Mouse (Mus musculus): ENCODE measurements at regions not wholly inside any gene's neighbourhood (a gene's known extent, or its start where the extent isn't known, plus 50 kb on each side); places are given as distances from the start of the nearest gene placed in this dataset.
"Not testable (repeated sequence)": the region's sequence is repeated elsewhere in the genome, so short reads cannot be mapped to it uniquely, and the experiment has no call there.

DNA sequence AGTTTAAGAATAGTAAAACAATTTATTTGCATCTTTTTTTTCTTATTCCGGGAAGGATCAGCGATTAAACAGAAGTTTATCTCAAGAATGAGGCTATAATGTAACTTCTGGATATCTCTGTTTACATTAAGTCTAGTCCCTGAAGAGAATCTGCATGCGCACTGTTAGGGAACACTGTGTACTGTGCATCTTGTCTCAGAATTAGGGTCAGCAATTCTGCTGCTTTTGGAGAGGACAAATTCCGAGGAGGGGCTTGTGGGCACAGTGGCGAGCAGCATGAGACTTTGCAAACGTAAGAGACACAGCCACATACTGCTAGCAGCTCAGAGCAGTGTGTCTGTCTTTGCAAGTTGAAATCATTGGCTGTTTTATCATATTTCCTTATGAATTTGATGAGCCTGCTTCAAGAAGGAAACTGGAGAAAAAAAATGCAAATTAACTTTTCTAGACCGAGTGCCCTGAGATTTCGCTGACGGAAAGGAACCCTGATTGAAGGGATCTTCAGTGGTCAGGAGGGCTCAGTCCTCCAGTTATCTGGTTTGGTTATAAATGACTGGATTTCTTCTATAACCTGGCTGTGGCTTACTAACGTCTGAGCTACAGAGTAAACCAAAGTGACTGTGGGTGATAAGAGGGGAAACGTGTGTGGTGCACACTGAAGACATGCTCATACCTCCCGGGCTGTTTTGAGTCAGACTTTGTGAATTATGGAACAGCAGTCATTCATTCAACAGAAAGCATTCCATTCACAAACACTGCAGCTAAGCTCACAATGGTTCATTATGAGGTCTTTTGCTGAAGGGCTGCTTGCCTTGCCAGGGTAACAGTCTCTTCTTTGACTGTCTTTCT, 305.1 kb downstream of the Ets1 start:
- no peaks in the 10 kb centered on the region for H3K36me3 ChIP-seq (ENCODE audit: control insufficient read depth, insufficient read depth, low read length)
- H3K27ac ChIP-seq (ENCODE audit: low read length) = no peak overlapping the region
- no peaks in the 10 kb centered on the region for H3K9me3 ChIP-seq (ENCODE audit: control insufficient read depth, low read depth, low read length)
- H3K4me2 ChIP-seq (replicated peaks; ENCODE audit: low read depth, low read length) = peak overlapping the region; percentile 42
- ATAC-seq (ENCODE audit: insufficient number of reproducible peaks, insufficient read depth, low FRiP score, low read depth) = 0 out of 2 replicates have a peak, but pooled peaks have one; percentile 35
- H3K4me3 ChIP-seq (ENCODE audit: low read depth, low read length) = peak overlapping the region; percentile 37
- no peaks in the 10 kb centered on the region for H3K27me3 ChIP-seq (ENCODE audit: control insufficient read depth, insufficient read depth, low read length)
- peak overlapping the region; percentile 0; the same call in 1 of the 2 replicates for H3K9ac ChIP-seq (replicated peaks; ENCODE audit: low read depth, low read length)
- WGBS = 25% methylated on average over 12 of the region's 12 CpGs
- H3K4me1 ChIP-seq (ENCODE audit: control insufficient read depth, insufficient read depth, low read length) = peaks cover 10% of the 10 kb centered on the region

DNA sequence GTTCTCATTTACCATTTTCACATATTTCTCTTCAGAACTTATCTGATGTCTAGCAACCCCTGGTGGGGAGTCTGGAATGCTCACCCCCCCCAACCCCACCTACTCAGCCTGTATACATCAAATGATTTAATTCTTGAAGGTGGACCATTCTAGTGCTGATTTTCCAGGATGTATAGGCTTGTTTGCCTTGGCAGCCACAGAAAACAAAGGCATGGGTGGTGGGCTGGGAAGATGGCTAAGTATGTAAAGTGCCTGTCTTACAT, 305.7 kb downstream of the Ets1 start:
- H3K4me3 ChIP-seq (ENCODE audit: low read depth, low read length) = no peak overlapping the region
- peaks cover 7% of the 10 kb centered on the region for H3K4me1 ChIP-seq (ENCODE audit: control insufficient read depth, insufficient read depth, low read length)
- no peaks in the 10 kb centered on the region for H3K36me3 ChIP-seq (ENCODE audit: control insufficient read depth, insufficient read depth, low read length)
- no peaks in the 10 kb centered on the region for H3K27me3 ChIP-seq (ENCODE audit: control insufficient read depth, insufficient read depth, low read length)
- H3K4me2 ChIP-seq (replicated peaks; ENCODE audit: low read depth, low read length) = peak overlapping the region; percentile 42; the same call in 1 of the 2 replicates
- H3K9ac ChIP-seq (replicated peaks; ENCODE audit: low read depth, low read length) = no peak overlapping the region
- no peak for ATAC-seq (ENCODE audit: insufficient number of reproducible peaks, insufficient read depth, low FRiP score, low read depth)
- H3K9me3 ChIP-seq (ENCODE audit: control insufficient read depth, low read depth, low read length) = no peaks in the 10 kb centered on the region
- H3K27ac ChIP-seq (ENCODE audit: low read length) = no peak overlapping the region

DNA sequence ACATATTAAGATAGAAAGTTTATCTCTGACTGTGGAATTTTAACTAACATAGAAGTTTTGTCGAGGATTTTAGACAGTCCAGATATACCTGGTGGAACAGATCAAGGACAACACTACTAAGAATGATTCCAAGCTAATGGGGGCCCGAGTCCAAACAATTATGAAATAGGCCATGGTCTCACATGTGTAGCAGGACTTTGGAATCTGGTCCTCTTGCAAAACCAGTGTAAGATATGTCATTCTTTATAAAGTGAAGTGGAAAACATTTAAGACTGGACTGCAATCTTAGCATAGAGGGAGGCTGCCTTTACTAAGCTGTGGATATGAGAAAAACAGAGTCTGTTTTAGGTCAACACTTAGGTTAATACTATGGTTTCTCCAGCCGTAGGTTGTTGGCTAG, 311.2 kb downstream of the Ets1 start:
- no peak overlapping the region for H3K27ac ChIP-seq (ENCODE audit: low read length)
- H3K36me3 ChIP-seq (ENCODE audit: control insufficient read depth, insufficient read depth, low read length) = no peaks in the 10 kb centered on the region
- no peak for ATAC-seq (ENCODE audit: insufficient number of reproducible peaks, insufficient read depth, low FRiP score, low read depth)
- H3K27me3 ChIP-seq (ENCODE audit: control insufficient read depth, insufficient read depth, low read length) = no peaks in the 10 kb centered on the region
- H3K9me3 ChIP-seq (ENCODE audit: control insufficient read depth, low read depth, low read length) = no peaks in the 10 kb centered on the region
- 79% methylated on average over 3 of the region's 3 CpGs for WGBS
- H3K4me2 ChIP-seq (replicated peaks; ENCODE audit: low read depth, low read length) = no peak overlapping the region
- no peak overlapping the region for H3K4me3 ChIP-seq (ENCODE audit: low read depth, low read length)
- no peaks in the 10 kb centered on the region for H3K4me1 ChIP-seq (ENCODE audit: control insufficient read depth, insufficient read depth, low read length)
- no peak overlapping the region for H3K9ac ChIP-seq (replicated peaks; ENCODE audit: low read depth, low read length)

DNA sequence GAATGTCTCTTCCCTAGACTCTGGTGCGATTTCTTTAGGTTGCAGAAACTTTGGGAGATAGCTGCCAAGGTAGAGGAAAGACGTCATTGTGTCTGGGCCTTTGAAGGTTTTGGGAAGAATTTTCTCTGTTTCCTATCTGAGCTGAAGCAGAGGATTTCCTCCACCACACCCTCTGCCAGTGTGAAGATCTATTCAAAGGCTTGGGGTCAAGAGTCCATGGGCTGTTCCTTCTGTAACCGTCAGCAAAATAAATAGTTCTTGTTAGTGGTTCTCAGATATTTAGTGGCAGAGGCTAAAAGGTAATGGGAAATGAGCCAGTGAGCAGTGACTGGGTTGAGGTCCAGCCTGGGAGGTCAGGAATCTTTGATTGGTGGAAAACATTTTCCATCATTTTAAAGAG, 313.0 kb downstream of the Ets1 start:
- Histone ChIP-seq H3K36me3 (ENCODE audit: control insufficient read depth, insufficient read depth, low read length) (no peaks in the 10 kb centered on the region), H3K4me3 (ENCODE audit: low read depth, low read length) (no peak overlapping the region), H3K9me3 (ENCODE audit: control insufficient read depth, low read depth, low read length) (no peaks in the 10 kb centered on the region), H3K4me1 (ENCODE audit: control insufficient read depth, insufficient read depth, low read length) (no peaks in the 10 kb centered on the region), H3K27me3 (ENCODE audit: control insufficient read depth, insufficient read depth, low read length) (no peaks in the 10 kb centered on the region), H3K27ac (ENCODE audit: low read length) (no peak overlapping the region), H3K4me2 (replicated peaks; ENCODE audit: low read depth, low read length) (no peak overlapping the region), H3K9ac (replicated peaks; ENCODE audit: low read depth, low read length) (no peak overlapping the region)
- no peak for ATAC-seq (ENCODE audit: insufficient number of reproducible peaks, insufficient read depth, low FRiP score, low read depth)
- 43% methylated on average over 3 of the region's 3 CpGs for WGBS

DNA sequence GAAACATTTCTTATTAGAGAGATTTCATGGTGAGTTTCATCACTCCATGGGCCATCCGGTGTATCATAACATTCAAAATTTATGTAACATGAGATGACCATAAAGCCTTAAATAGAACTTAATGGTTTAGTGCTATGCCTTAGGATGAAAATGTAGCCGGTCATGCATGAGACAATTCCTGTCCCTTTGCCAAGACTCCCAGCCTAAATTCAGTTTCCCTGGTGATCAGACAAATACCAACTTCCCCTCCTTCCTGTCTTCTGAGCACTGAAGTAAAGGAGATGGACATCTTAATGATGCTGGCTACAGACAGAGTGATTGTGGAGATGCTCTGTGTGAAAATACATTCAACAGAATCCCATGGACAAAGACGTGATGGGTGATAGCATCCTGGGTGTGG, 322.7 kb downstream of the Ets1 start:
- WGBS = 71% methylated on average over 3 of the region's 3 CpGs
- Histone ChIP-seq H3K27me3 (ENCODE audit: control insufficient read depth, insufficient read depth, low read length) (no peaks in the 10 kb centered on the region), H3K36me3 (ENCODE audit: control insufficient read depth, insufficient read depth, low read length) (no peaks in the 10 kb centered on the region), H3K4me3 (ENCODE audit: low read depth, low read length) (no peak overlapping the region), H3K9me3 (ENCODE audit: control insufficient read depth, low read depth, low read length) (no peaks in the 10 kb centered on the region), H3K27ac (ENCODE audit: low read length) (no peak overlapping the region), H3K4me1 (ENCODE audit: control insufficient read depth, insufficient read depth, low read length) (no peaks in the 10 kb centered on the region), H3K4me2 (replicated peaks; ENCODE audit: low read depth, low read length) (no peak overlapping the region), H3K9ac (replicated peaks; ENCODE audit: low read depth, low read length) (no peak overlapping the region)
- ATAC-seq (ENCODE audit: insufficient number of reproducible peaks, insufficient read depth, low FRiP score, low read depth) = no peak

DNA sequence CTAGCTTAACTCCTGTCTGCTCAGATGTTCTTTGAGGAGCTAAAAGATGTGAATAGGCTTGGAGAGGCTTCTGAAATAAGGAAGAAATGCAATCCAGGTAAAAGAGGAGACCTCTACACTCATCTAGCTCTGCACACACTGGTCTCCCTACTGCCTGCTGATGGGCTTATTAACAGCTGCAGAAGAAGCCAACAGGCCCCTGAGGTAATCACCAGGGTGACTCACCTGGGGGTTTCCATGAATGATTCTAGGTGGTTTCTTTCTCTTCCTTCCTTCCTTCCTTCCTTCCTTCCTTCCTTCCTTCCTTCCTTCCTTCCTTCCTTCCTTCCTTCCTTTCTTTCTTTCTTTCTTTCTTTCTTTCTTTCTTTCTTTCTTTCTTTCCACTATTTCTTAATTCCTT, 323.4 kb downstream of the Ets1 start:
- not testable (repeated sequence) for H3K4me1 ChIP-seq (ENCODE audit: control insufficient read depth, insufficient read depth, low read length); H3K4me2 ChIP-seq (replicated peaks; ENCODE audit: low read depth, low read length); H3K36me3 ChIP-seq (ENCODE audit: control insufficient read depth, insufficient read depth, low read length); H3K4me3 ChIP-seq (ENCODE audit: low read depth, low read length); H3K27ac ChIP-seq (ENCODE audit: low read length); H3K9ac ChIP-seq (replicated peaks; ENCODE audit: low read depth, low read length); H3K9me3 ChIP-seq (ENCODE audit: control insufficient read depth, low read depth, low read length); ATAC-seq (ENCODE audit: insufficient number of reproducible peaks, insufficient read depth, low FRiP score, low read depth); H3K27me3 ChIP-seq (ENCODE audit: control insufficient read depth, insufficient read depth, low read length)

DNA sequence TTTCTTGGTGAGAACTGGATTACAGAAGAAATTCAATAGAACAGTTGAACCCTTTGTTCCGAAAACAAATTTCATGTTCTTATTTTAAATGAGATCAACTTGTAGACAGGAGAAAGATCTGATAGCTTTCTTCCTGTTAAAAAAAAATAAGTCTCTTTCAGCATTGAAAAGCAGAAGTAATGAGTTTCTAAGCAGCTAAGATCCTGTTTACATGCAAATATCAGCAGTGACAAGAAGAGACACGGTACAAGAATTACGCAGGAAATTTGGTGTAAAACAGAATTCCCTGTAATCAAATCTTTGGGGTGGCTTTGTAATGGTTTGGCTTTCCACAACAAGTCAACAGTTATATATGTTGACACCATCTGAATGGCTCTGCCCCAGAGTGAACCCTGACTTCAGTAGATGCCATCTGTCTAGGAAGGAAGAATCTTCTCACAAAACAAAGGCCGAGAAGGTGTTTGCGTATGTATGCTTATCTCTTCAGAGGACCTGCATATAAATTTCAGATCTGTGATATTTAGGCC, 326.7 kb downstream of the Ets1 start:
- Histone ChIP-seq H3K4me1 (ENCODE audit: control insufficient read depth, insufficient read depth, low read length) (no peaks in the 10 kb centered on the region), H3K4me3 (ENCODE audit: low read depth, low read length) (no peak overlapping the region), H3K27me3 (ENCODE audit: control insufficient read depth, insufficient read depth, low read length) (no peaks in the 10 kb centered on the region), H3K9ac (replicated peaks; ENCODE audit: low read depth, low read length) (no peak overlapping the region), H3K4me2 (replicated peaks; ENCODE audit: low read depth, low read length) (no peak overlapping the region), H3K36me3 (ENCODE audit: control insufficient read depth, insufficient read depth, low read length) (no peaks in the 10 kb centered on the region), H3K27ac (ENCODE audit: low read length) (no peak overlapping the region), H3K9me3 (ENCODE audit: control insufficient read depth, low read depth, low read length) (no peaks in the 10 kb centered on the region)
- ATAC-seq (ENCODE audit: insufficient number of reproducible peaks, insufficient read depth, low FRiP score, low read depth) = no peak
- 87% methylated on average over 5 of the region's 5 CpGs for WGBS

DNA sequence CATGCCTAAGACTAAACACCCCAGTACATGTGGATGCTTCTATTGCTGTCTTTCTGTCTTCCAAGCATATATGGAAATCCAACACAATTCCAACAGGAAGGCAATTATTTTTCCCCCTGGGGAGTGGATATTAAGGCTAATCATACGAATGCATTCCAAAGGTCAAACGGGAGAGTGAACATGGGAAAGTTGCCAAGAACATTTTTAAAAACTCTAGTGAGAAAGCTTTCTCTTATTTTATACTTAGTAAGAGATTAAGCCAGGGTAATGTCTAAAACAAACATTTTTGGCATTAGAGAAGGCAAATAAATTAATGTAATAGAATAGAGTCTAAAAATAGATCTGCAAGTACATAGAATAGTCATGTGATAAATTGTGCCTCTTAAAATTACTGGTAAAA, 332.4 kb downstream of the Ets1 start:
- Histone ChIP-seq H3K27me3 (ENCODE audit: control insufficient read depth, insufficient read depth, low read length) (no peaks in the 10 kb centered on the region), H3K4me3 (ENCODE audit: low read depth, low read length) (no peak overlapping the region), H3K27ac (ENCODE audit: low read length) (no peak overlapping the region), H3K4me2 (replicated peaks; ENCODE audit: low read depth, low read length) (no peak overlapping the region), H3K9me3 (ENCODE audit: control insufficient read depth, low read depth, low read length) (no peaks in the 10 kb centered on the region), H3K36me3 (ENCODE audit: control insufficient read depth, insufficient read depth, low read length) (no peaks in the 10 kb centered on the region), H3K9ac (replicated peaks; ENCODE audit: low read depth, low read length) (no peak overlapping the region), H3K4me1 (ENCODE audit: control insufficient read depth, insufficient read depth, low read length) (peaks cover 3% of the 10 kb centered on the region; the same call in 1 of the 2 replicates)
- WGBS = 37% methylated on average over 2 of the region's 2 CpGs
- no peak for ATAC-seq (ENCODE audit: insufficient number of reproducible peaks, insufficient read depth, low FRiP score, low read depth)

DNA sequence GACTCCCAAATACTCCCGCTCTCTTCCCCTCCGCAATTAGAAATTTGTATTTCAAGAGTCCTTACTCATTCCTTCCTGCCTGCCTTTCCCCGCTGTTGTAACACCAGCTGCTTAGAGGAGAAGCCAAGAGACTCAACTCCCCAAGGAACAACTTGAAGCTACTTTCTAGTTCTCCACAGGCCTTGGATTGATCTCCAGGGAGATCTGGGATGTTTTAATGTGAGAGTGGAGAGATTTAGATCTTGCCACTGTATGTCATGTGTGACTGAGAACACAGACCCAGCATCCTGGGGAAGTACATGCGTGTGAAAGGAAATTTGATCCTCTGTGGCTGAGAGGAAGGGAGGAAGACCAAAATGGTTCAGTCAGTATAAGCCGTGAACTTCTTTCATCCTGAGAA, 335.4 kb downstream of the Ets1 start:
- Histone ChIP-seq H3K9me3 (ENCODE audit: control insufficient read depth, low read depth, low read length) (no peaks in the 10 kb centered on the region), H3K4me3 (ENCODE audit: low read depth, low read length) (no peak overlapping the region), H3K4me1 (ENCODE audit: control insufficient read depth, insufficient read depth, low read length) (peaks cover 3% of the 10 kb centered on the region; the same call in 1 of the 2 replicates), H3K27me3 (ENCODE audit: control insufficient read depth, insufficient read depth, low read length) (no peaks in the 10 kb centered on the region), H3K9ac (replicated peaks; ENCODE audit: low read depth, low read length) (no peak overlapping the region), H3K27ac (ENCODE audit: low read length) (no peak overlapping the region), H3K4me2 (replicated peaks; ENCODE audit: low read depth, low read length) (no peak overlapping the region), H3K36me3 (ENCODE audit: control insufficient read depth, insufficient read depth, low read length) (no peaks in the 10 kb centered on the region)
- ATAC-seq (ENCODE audit: insufficient number of reproducible peaks, insufficient read depth, low FRiP score, low read depth) = no peak
- WGBS = 82% methylated on average over 5 of the region's 5 CpGs

Data from stomach, embryonic 14.5 days (tissue).